Mouse (Mus musculus): ENCODE measurements around the gene Arhgef12.

- no peak for TF ChIP-seq POLR2A (IDR thresholded peaks at IDR 0.05; ENCODE audit: insufficient read depth, low read depth, low read length)
- no peak for TF ChIP-seq EP300 (IDR thresholded peaks at IDR 0.05; ENCODE audit: insufficient read depth, low read depth, low read length)
Measured at GRCm38 (mm10) chr9:42994708-42995107, 112.3 kb downstream of the Arhgef12 start.

All from heart, adult 2 months (tissue).